Mouse (Mus musculus) liver, embryonic 14.5 days (tissue): ENCODE measurements around the gene Hbp1.

Experiments
- CTCF ChIP-seq: IDR thresholded peaks from 2 replicates; pipeline ENCODE4 v1.5.1; 2016; ENCODE audit warnings: antibody characterized with exemption, low read depth, control low read depth
- EP300 ChIP-seq: IDR thresholded peaks from 2 replicates; pipeline ENCODE4 v1.6.1; 2016; ENCODE audit warnings: antibody characterized with exemption, low read depth

- TF ChIP-seq CTCF (no peak), EP300 (no peak)
Observed at GRCm38 (mm10) chr12:31944405-31944804, 5.9 kb downstream of the Hbp1 start.
